Mouse (Mus musculus) hindbrain, embryonic 12.5 days (tissue): ENCODE results near the gene Tead4. TPM values are rescaled to one million over a fixed set of nuclear protein-coding genes. Genes with fewer than 3 reads are reported as not detected.

Source experiments
- ATAC-seq: fragments of 200-750 bp; cut with Nextera tagmentation; 2 replicates; pipeline ENCODE4 v1.8.0; 2017; ENCODE audit warnings: moderate TSS enrichment; ENCODE audit not compliant: low FRiP score
- H3K27ac ChIP-seq: fragments of 300-500 bp; sonication (generic); 2 replicates; pipeline ENCODE4 v1.5.1; 2016; ENCODE audit warnings: mild to moderate bottlenecking
- H3K27me3 ChIP-seq: fragments of 300-500 bp; sonication (generic); 2 replicates; pipeline ENCODE4 v1.6.1; 2016; ENCODE audit warnings: mild to moderate bottlenecking
- H3K36me3 ChIP-seq: fragments of 300-500 bp; sonication (generic); 2 replicates; pipeline ENCODE4 v1.6.1; 2016; ENCODE audit warnings: mild to moderate bottlenecking
- H3K4me1 ChIP-seq: fragments of 300-500 bp; sonication (generic); 2 replicates; pipeline ENCODE4 v1.6.1; 2016
- H3K4me2 ChIP-seq: fragments of 300-500 bp; sonication (generic); replicated peaks from 2 replicates; pipeline ENCODE4 v1.6.1; 2016; ENCODE audit warnings: mild to moderate bottlenecking
- H3K4me3 ChIP-seq: fragments of 300-500 bp; sonication (generic); 2 replicates; pipeline ENCODE4 v1.5.1; 2016; ENCODE audit warnings: mild to moderate bottlenecking
- H3K9ac ChIP-seq: fragments of 300-500 bp; sonication (generic); 2 replicates; pipeline ENCODE4 v1.6.1; 2016; ENCODE audit warnings: mild to moderate bottlenecking, moderate library complexity
- H3K9me3 ChIP-seq: fragments of 300-500 bp; sonication (generic); replicated peaks from 2 replicates; pipeline ENCODE4 v1.6.1; 2016; ENCODE audit warnings: mild to moderate bottlenecking
- WGBS: fragments of 180-500 bp; shearing (Covaris S2); methylation state at CpG from one replicate; pipeline ENCODE4 v1.1.7; 2016; 5-methylcytosine and 5-hydroxymethylcytosine counted together
- polyA plus RNA-seq: library from polyadenylated mRNA; unstranded; fragments of >200 nt; fragmentation: Nextera tagmentation; extraction: Ambion mirVana; gene quantifications from 2 replicates; pipeline ENCODE4 v1.2.1, GENCODE M21; 2016

Gene Tead4
- polyA plus RNA-seq, 1 experiment from 2014 or later: 2.4 TPM

DNA sequence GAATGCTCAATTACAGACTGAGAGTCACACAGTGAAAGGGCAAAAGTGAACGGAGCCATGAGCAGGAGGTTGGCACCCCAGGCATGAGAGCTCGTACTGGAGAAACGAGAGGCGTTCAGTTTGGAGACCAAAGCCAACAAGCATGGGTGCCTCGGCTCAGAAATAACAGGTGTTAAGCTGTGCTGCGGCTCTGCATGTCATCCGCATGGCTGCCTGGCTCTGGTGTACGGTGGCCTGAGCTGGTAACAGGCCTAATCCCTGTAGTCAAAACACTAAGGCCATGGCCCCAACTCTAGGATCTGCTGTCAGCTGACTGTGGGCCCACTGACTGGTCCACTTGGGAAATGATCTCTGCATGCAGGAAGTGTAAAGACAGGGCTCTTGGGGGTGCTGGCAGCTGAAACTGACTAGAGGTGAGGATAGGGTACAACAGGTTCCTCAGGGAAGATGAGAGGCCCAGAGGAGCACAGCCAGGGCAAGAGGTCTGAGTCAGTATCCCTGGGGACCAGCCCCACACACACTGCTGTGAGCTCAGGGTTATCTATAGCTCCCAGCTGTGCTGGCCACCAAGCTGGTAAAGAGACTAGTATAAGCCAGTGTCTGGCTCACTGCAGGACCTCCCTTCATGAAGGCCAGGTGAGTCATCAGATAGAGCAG lies 35.6 kb downstream of the Tead4 start:
- no peak overlapping the region for H3K4me2 ChIP-seq
- H3K4me3 ChIP-seq: no peak overlapping the region
- no peak overlapping the region for H3K27ac ChIP-seq
- no peaks in the 10 kb centered on the region for H3K27me3 ChIP-seq
- 80% methylated on average over 8 of the region's 8 CpGs for WGBS
- H3K36me3 ChIP-seq: no peaks in the 10 kb centered on the region
- H3K9me3 ChIP-seq: no peaks in the 10 kb centered on the region
- ATAC-seq: no peak
- no peak overlapping the region for H3K9ac ChIP-seq
- H3K4me1 ChIP-seq: no peaks in the 10 kb centered on the region

DNA sequence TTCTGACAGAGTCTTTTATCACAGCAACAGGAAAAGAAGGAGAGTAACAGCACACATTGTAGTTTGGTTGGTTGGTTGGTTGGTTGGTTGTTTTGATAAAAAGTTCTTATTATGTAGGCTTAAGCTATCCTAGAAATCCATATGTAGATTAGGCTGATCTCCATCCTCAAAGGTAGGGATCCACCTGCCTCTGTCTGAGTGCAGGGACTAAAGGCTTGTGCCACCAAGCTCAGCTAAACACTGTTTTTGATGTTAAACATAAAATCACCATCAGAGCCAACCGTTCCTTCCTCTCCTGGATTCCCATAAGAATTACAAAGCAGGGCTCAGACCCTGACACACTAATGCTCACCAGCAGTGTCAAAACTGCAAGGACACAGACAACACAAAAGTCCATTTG lies 39.1 kb downstream of the Tead4 start:
- Histone ChIP-seq H3K4me1 (no peaks in the 10 kb centered on the region), H3K27ac (no peak overlapping the region), H3K4me3 (no peak overlapping the region), H3K4me2 (no peak overlapping the region), H3K27me3 (no peaks in the 10 kb centered on the region), H3K36me3 (no peaks in the 10 kb centered on the region), H3K9ac (no peak overlapping the region), H3K9me3 (no peaks in the 10 kb centered on the region)
- WGBS: 63% methylated on average over 1 of the region's 1 CpGs
- ATAC-seq: no peak

DNA sequence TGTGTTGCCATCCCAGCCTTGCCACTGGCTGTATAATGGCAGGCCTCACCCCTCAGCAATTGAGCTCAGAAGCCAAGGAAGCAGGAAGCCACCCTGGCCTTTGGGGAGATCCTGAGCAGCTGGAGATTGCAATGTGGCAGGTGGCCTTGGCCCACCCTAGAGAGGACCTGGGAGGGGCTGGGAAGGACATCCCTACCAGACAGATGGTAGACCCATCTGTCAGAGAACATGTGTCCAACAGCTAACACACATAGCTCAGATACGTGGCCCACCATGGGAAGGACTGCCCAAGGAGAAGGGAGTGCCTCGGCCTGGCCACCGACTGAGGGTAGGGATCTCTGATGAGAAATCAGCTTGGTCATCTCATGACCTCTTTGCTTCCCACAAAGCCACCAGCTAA lies 41.4 kb downstream of the Tead4 start:
- ATAC-seq: no peak; the same call in 1 of the 2 replicates
- H3K4me1 ChIP-seq: no peaks in the 10 kb centered on the region
- 79% methylated on average over 3 of the region's 3 CpGs for WGBS

GRCm38 (mm10) chr6:128255941-128256340 lies 44.7 kb downstream of the Tead4 start:
- Histone ChIP-seq H3K4me1 (no peaks in the 10 kb centered on the region), H3K27ac (no peak overlapping the region), H3K36me3 (no peaks in the 10 kb centered on the region), H3K27me3 (no peaks in the 10 kb centered on the region), H3K9me3 (no peaks in the 10 kb centered on the region), H3K4me3 (no peak overlapping the region), H3K9ac (no peak overlapping the region), H3K4me2 (no peak overlapping the region)
- ATAC-seq: no peak
- WGBS: 72% methylated on average over 2 of the region's 2 CpGs

More for the DNA sequence above, 41.4 kb downstream of the Tead4 start:
- no peaks in the 10 kb centered on the region for H3K9me3 ChIP-seq
- no peaks in the 10 kb centered on the region for H3K36me3 ChIP-seq
- H3K4me2 ChIP-seq: no peak overlapping the region
- no peaks in the 10 kb centered on the region for H3K27me3 ChIP-seq
- no peak overlapping the region for H3K27ac ChIP-seq
- no peak overlapping the region for H3K4me3 ChIP-seq
- no peak overlapping the region for H3K9ac ChIP-seq

GRCm38 (mm10) chr6:128255292-128255691 lies 45.3 kb downstream of the Tead4 start:
- H3K4me3 ChIP-seq: no peak overlapping the region
- no peak for ATAC-seq
- H3K27me3 ChIP-seq: no peaks in the 10 kb centered on the region
- H3K4me2 ChIP-seq: no peak overlapping the region
- no peak overlapping the region for H3K27ac ChIP-seq
- H3K4me1 ChIP-seq: no peaks in the 10 kb centered on the region
- H3K9ac ChIP-seq: no peak overlapping the region
- WGBS: 78% methylated on average over 4 of the region's 4 CpGs
- no peaks in the 10 kb centered on the region for H3K9me3 ChIP-seq
- no peaks in the 10 kb centered on the region for H3K36me3 ChIP-seq

DNA sequence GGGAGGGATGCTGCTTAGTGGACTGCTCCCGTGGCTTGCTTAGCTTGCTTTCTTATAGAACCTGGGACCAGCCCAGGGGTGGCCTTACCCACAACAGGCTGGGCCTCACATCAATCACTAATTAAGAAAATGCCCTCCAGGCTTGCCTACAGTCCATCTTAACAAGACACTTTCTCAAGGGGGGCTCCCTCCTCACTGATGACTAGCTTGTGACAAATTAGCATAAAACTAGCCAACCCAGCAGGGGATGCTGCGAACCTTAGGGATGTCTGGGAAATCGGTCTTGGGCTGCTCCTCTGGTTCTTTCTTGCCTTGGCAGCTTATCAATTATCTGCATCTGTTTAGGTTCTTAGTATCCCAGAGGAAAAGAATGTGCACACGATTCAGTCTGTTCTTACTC lies 46.1 kb downstream of the Tead4 start:
- no peaks in the 10 kb centered on the region for H3K9me3 ChIP-seq
- H3K27me3 ChIP-seq: no peaks in the 10 kb centered on the region
- ATAC-seq: no peak
- H3K36me3 ChIP-seq: no peaks in the 10 kb centered on the region
- H3K27ac ChIP-seq: no peak overlapping the region
- no peak overlapping the region for H3K4me2 ChIP-seq
- H3K4me3 ChIP-seq: no peak overlapping the region
- H3K4me1 ChIP-seq: no peaks in the 10 kb centered on the region
- WGBS: 32% methylated on average over 4 of the region's 4 CpGs
- H3K9ac ChIP-seq: no peak overlapping the region

DNA sequence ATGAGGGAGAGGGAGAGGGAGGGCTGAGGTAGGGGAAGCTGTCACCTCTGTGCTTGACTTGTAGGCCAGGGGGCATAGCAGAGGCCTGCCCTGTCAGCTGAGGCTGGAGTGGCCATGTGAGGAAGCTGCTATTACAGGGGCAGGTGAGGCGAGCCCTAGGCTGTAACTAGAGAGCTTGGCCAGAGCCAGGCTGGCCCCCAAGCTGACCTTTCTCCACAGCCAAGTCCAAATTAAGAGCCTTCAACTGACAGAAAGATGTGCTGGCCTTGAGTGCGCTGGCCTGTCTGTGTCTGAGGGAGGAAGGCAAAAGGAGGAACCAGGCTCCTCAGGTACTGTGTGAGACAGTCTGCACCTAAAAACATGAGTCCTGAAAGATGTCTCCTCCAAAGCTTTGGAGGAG lies 47.5 kb downstream of the Tead4 start:
- Histone ChIP-seq H3K36me3 (no peaks in the 10 kb centered on the region), H3K9ac (no peak overlapping the region), H3K9me3 (no peaks in the 10 kb centered on the region), H3K27me3 (no peaks in the 10 kb centered on the region), H3K4me3 (no peak overlapping the region), H3K4me1 (no peaks in the 10 kb centered on the region), H3K4me2 (no peak overlapping the region), H3K27ac (no peak overlapping the region)
- WGBS: 82% methylated on average over 2 of the region's 2 CpGs
- ATAC-seq: no peak

DNA sequence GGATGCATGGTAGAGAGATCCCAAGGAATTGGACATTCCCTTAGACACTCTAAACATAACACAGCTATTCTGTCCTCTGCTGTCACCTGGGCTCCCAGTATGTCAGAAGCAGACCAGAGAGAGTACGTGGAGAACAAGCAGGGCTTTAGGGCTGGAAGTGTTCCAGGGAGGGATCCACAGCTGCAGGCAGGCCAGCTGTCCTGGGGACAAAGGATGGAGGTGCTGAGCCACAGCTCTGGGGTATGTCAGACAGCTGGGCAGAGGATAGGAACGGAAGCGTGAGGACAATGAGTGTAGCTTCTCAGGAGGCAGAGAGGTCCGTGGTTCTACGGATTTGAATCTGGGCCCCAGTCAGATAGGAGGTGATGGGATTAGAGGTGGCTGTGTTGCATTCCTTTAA lies 50.0 kb downstream of the Tead4 start:
- no peak overlapping the region for H3K27ac ChIP-seq
- H3K9me3 ChIP-seq: no peaks in the 10 kb centered on the region
- no peak overlapping the region for H3K4me3 ChIP-seq
- 90% methylated on average over 5 of the region's 5 CpGs for WGBS
- no peak overlapping the region for H3K4me2 ChIP-seq
- H3K27me3 ChIP-seq: no peaks in the 10 kb centered on the region
- ATAC-seq: no peak
- H3K9ac ChIP-seq: no peak overlapping the region
- H3K4me1 ChIP-seq: no peaks in the 10 kb centered on the region
- H3K36me3 ChIP-seq: no peaks in the 10 kb centered on the region

GRCm38 (mm10) chr6:128237102-128237763 lies 63.4 kb downstream of the Tead4 start:
- no peaks in the 10 kb centered on the region for H3K9me3 ChIP-seq
- H3K4me2 ChIP-seq: no peak overlapping the region
- H3K27me3 ChIP-seq: no peaks in the 10 kb centered on the region
- 87% methylated on average over 2 of the region's 2 CpGs for WGBS
- H3K36me3 ChIP-seq: no peaks in the 10 kb centered on the region
- H3K9ac ChIP-seq: no peak overlapping the region
- H3K27ac ChIP-seq: no peak overlapping the region
- no peak for ATAC-seq
- H3K4me3 ChIP-seq: no peak overlapping the region
- H3K4me1 ChIP-seq: no peaks in the 10 kb centered on the region; the same call in 1 of the 2 replicates

GRCm38 (mm10) chr6:128236581-128236980 lies 64.0 kb downstream of the Tead4 start:
- Histone ChIP-seq H3K4me3 (no peak overlapping the region), H3K9ac (no peak overlapping the region), H3K27me3 (no peaks in the 10 kb centered on the region), H3K9me3 (no peaks in the 10 kb centered on the region), H3K27ac (no peak overlapping the region), H3K4me2 (no peak overlapping the region), H3K4me1 (peaks cover 5% of the 10 kb centered on the region; the same call in 1 of the 2 replicates), H3K36me3 (no peaks in the 10 kb centered on the region)
- ATAC-seq: no peak
- WGBS: 67% methylated on average over 9 of the region's 9 CpGs

GRCm38 (mm10) chr6:128234206-128234605 lies 66.4 kb downstream of the Tead4 start:
- WGBS: 38% methylated on average over 5 of the region's 5 CpGs
- no peaks in the 10 kb centered on the region for H3K27me3 ChIP-seq
- ATAC-seq: peak; percentile 65; the same call in 1 of the 2 replicates

GRCm38 (mm10) chr6:128232216-128232615 lies 68.4 kb downstream of the Tead4 start:
- Histone ChIP-seq H3K36me3 (no peaks in the 10 kb centered on the region), H3K27ac (no peak overlapping the region), H3K4me2 (no peak overlapping the region), H3K9me3 (no peaks in the 10 kb centered on the region), H3K4me3 (no peak overlapping the region), H3K4me1 (0 out of 2 replicates have a peak, but pooled peaks cover 5% of the 10 kb centered on the region), H3K9ac (no peak overlapping the region), H3K27me3 (no peaks in the 10 kb centered on the region)
- 75% methylated on average over 7 of the region's 7 CpGs for WGBS
- no peak for ATAC-seq

More at GRCm38 (mm10) chr6:128234206-128234605, 66.4 kb downstream of the Tead4 start:
- peaks cover 5% of the 10 kb centered on the region; the same call in 1 of the 2 replicates for H3K4me1 ChIP-seq
- H3K4me2 ChIP-seq: no peak overlapping the region
- H3K4me3 ChIP-seq: no peak overlapping the region
- H3K9me3 ChIP-seq: no peaks in the 10 kb centered on the region
- H3K27ac ChIP-seq: no peak overlapping the region
- H3K9ac ChIP-seq: no peak overlapping the region
- no peaks in the 10 kb centered on the region for H3K36me3 ChIP-seq

GRCm38 (mm10) chr6:128231741-128232140 lies 68.9 kb downstream of the Tead4 start:
- no peak overlapping the region for H3K4me3 ChIP-seq
- no peaks in the 10 kb centered on the region for H3K27me3 ChIP-seq
- H3K9me3 ChIP-seq: no peaks in the 10 kb centered on the region
- H3K27ac ChIP-seq: no peak overlapping the region
- ATAC-seq: no peak
- H3K4me2 ChIP-seq: no peak overlapping the region
- no peak overlapping the region for H3K9ac ChIP-seq
- 0 out of 2 replicates have a peak, but pooled peaks cover 5% of the 10 kb centered on the region for H3K4me1 ChIP-seq
- WGBS: 70% methylated on average over 3 of the region's 3 CpGs
- no peaks in the 10 kb centered on the region for H3K36me3 ChIP-seq
